Mouse (Mus musculus): ENCODE data around the gene Sh3pxd2a.

DNA sequence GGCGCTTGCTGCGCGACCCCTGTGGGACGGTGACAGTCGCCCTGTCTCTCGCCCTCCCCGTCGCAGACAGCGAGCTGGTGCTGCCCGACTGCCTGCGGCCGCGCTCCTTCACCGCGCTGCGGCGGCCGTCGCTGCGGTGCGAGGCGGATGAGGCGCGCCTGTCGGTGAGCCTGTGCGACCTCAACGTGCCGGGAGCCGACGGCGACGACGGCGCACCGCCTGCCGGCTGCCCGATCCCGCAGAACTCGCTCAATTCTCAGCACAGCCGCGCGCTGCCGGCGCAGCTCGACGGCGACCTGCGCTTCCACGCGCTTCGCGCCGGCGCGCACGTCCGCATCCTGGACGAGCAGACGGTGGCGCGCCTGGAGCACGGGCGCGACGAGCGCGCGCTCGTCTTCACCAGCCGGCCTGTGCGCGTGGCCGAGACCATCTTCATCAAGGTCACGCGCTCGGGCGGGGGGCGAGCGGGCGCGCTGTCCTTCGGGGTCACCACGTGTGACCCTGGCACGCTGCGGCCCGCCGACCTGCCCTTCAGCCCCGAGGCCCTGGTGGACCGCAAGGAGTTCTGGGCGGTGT, 211.1 kb downstream of the Sh3pxd2a start:
- TF ChIP-seq CTCF (IDR thresholded peaks at IDR 0.05; ENCODE audit: low read depth, low read length) (no peak), EP300 (IDR thresholded peaks at IDR 0.05; ENCODE audit: insufficient read depth, low read depth, low read length) (no peak), POLR2A (IDR thresholded peaks at IDR 0.05; ENCODE audit: insufficient read depth, low read length) (no peak)
